Comparison of ENCODE assay signal across 8 mouse cellular contexts in genomic region chr7:4940068-4940479, GRCm38 (mm10). TPM values are rescaled to one million over a fixed set of nuclear protein-coding genes. Genes with fewer than 3 reads are reported as not detected.
DNase-seq lines count a peak whose midpoint lies in the region.

No protein-coding gene starts in this region.

- H3K27ac ChIP-seq in heart, embryonic 10.5 days, result no peak overlapping the region

- peaks cover 4% of the 10 kb centered on the region; the same call in 1 of the 2 replicates for H3K4me1 ChIP-seq in heart, embryonic 10.5 days

- DNase-seq in CD8-positive naive resting alpha-beta T cell, adult 2 months (ENCODE audit: low read depth in 2 of 2, low spot score in 2 of 2), result peak; percentile 87 to 91
- peak; percentile 83 for DNase-seq in adrenal gland, adult 2 months
- DNase-seq in embryo, embryonic 11 days, result peak; percentile 78
- DNase-seq in heart, embryonic 10.5 days (ENCODE audit: low spot score), result peak; percentile 90
- peak; percentile 65 for DNase-seq in large intestine, adult 2 months (ENCODE audit: low read depth, low spot score)
- peak; percentile 92 for DNase-seq in lung, postnatal 36 days
- DNase-seq in retina, postnatal 7 days (ENCODE audit: low read depth, low spot score), result peak; percentile 80
- DNase-seq in urinary bladder, adult 2 months (ENCODE audit: low spot score), result peak; percentile 76

- H3K4me3 ChIP-seq in heart, embryonic 10.5 days, result no peak overlapping the region

- no peaks in the 10 kb centered on the region for H3K9me3 ChIP-seq in heart, embryonic 10.5 days

- no peaks in the 10 kb centered on the region for H3K27me3 ChIP-seq in heart, embryonic 10.5 days (ENCODE audit: insufficient read depth, poor library complexity, severe bottlenecking)

- no peaks in the 10 kb centered on the region for H3K36me3 ChIP-seq in heart, embryonic 10.5 days

- 20% methylated on average over 9 of the region's 9 CpGs for WGBS in heart, embryonic 10.5 days
- WGBS in large intestine, adult 2 months, result 14% methylated on average over 9 of the region's 9 CpGs

RNA-seq across cellular contexts. Expression of gene Ssc5d, which starts 14.5 kb away (rescaled TPM):
- total RNA-seq in adrenal gland, adult 2 months (2021), result 1 to 10 TPM; 2.2 to 2.3 TPM
- polyA plus RNA-seq in adrenal gland, adult 2 months (2012; rRNA removed), result 2.9 and 3.1 TPM in 2 replicates
- polyA plus RNA-seq in heart, embryonic 10.5 days (2016; fragmentation: Nextera tagmentation; extraction: Ambion mirVana), result 1.2 and 1.6 TPM in 2 replicates
- 2.9 and 3.6 TPM in 2 replicates for polyA plus RNA-seq in large intestine, adult 2 months (2012; rRNA removed)
- 10.5 and 12.9 TPM in 2 replicates for polyA plus RNA-seq in urinary bladder, adult 2 months (2012; rRNA removed)

RNA-seq across cellular contexts. Expression of gene Nat14, which starts 18.2 kb away (rescaled TPM):
- total RNA-seq in adrenal gland, adult 2 months (2021), result 1 to 10 TPM; 8.4 to 9.2 TPM
- 11.4 and 20.0 TPM in 2 replicates for polyA plus RNA-seq in adrenal gland, adult 2 months (2012; rRNA removed)
- 4.3 and 5.5 TPM in 2 replicates for polyA plus RNA-seq in heart, embryonic 10.5 days (2016; fragmentation: Nextera tagmentation; extraction: Ambion mirVana)
- polyA plus RNA-seq in large intestine, adult 2 months (2012; rRNA removed), result 4.3 and 7.1 TPM in 2 replicates
- 10.6 and 14.1 TPM in 2 replicates for polyA plus RNA-seq in urinary bladder, adult 2 months (2012; rRNA removed)

RNA-seq across cellular contexts. Expression of gene Sbk2, which starts 24.1 kb away (rescaled TPM):
- 1 to 10 TPM in 1 of 2 experiments, under 1 TPM in 1; 0.32 to 1.0 TPM for total RNA-seq in adrenal gland, adult 2 months (2021)
- polyA plus RNA-seq in adrenal gland, adult 2 months (2012; rRNA removed), result 0.52 and 1.4 TPM in 2 replicates
- 1.8 and 2.3 TPM in 2 replicates for polyA plus RNA-seq in heart, embryonic 10.5 days (2016; fragmentation: Nextera tagmentation; extraction: Ambion mirVana)
- polyA plus RNA-seq in large intestine, adult 2 months (2012; rRNA removed), result 0.06 and 0.18 TPM in 2 replicates
- 0.29 and 0.46 TPM in 2 replicates for polyA plus RNA-seq in urinary bladder, adult 2 months (2012; rRNA removed)

RNA-seq across cellular contexts. Expression of gene Zfp628, which starts 25.1 kb away (rescaled TPM):
- total RNA-seq in adrenal gland, adult 2 months (2021), result 10 to 100 TPM; 15.1 to 19.2 TPM
- polyA plus RNA-seq in adrenal gland, adult 2 months (2012; rRNA removed), result 35.6 and 41.3 TPM in 2 replicates
- 2.9 and 3.5 TPM in 2 replicates for polyA plus RNA-seq in heart, embryonic 10.5 days (2016; fragmentation: Nextera tagmentation; extraction: Ambion mirVana)
- polyA plus RNA-seq in large intestine, adult 2 months (2012; rRNA removed), result 12.7 and 14.6 TPM in 2 replicates
- 7.7 and 10.1 TPM in 2 replicates for polyA plus RNA-seq in urinary bladder, adult 2 months (2012; rRNA removed)

RNA-seq across cellular contexts. Expression of gene Sbk3, which starts 30.9 kb away (rescaled TPM):
- under 1 TPM; 0.20 to 0.21 TPM for total RNA-seq in adrenal gland, adult 2 months (2021)
- polyA plus RNA-seq in adrenal gland, adult 2 months (2012; rRNA removed), result 0.17 and 0.30 TPM in 2 replicates
- polyA plus RNA-seq in heart, embryonic 10.5 days (2016; fragmentation: Nextera tagmentation; extraction: Ambion mirVana), result 0.39 and 0.43 TPM in 2 replicates
- not detected in 2 replicates for polyA plus RNA-seq in large intestine, adult 2 months (2012; rRNA removed)
- 0.25 and 0.44 TPM in 2 replicates for polyA plus RNA-seq in urinary bladder, adult 2 months (2012; rRNA removed)
